Mouse (Mus musculus): ENCODE measurements around the gene Micu2. TPM values are rescaled to one million over a fixed set of nuclear protein-coding genes. Genes with fewer than 3 reads are reported as not detected.

The Micu2 gene
- total and polyA plus RNA-seq, 3 experiments = 61.3 to 173 (median 65.1) TPM

DNA sequence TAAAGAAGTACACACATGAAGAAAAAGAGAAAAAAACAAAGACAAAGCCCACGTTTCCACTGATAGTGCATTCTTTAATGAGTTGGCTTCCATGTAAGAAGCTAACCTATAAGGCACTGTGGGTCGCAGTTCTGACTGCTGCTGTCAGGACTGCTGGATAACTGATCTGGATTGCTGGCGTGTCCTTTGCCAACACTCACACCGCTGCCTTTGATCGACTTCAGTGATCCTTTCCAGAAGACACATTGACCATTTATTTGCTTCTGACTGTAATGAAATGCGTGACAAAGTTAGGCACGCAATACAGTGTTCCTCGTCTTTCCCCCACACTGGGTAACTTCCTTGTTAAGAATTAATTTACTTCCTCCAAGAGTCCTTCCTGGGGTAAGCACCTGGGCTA is 18.3 kb downstream of the Micu2 start:
- TF ChIP-seq BHLHE40 (IDR thresholded peaks at IDR 0.05; ENCODE audit: borderline replicate concordance, low read depth, low read length) (no peak), ELF1 (IDR thresholded peaks at IDR 0.05; ENCODE audit: low read depth, low read length) (no peak), UBTF (IDR thresholded peaks at IDR 0.05; ENCODE audit: borderline replicate concordance, insufficient read depth, low read depth, low read length) (no peak), JUND (IDR thresholded peaks at IDR 0.05; ENCODE audit: low read depth, low read length) (no peak), TBP (IDR thresholded peaks at IDR 0.05; ENCODE audit: low read depth, low read length) (no peak), GABPA (IDR thresholded peaks at IDR 0.05; ENCODE audit: low read depth, low read length) (no peak), E2F4 (IDR thresholded peaks at IDR 0.05; ENCODE audit: borderline replicate concordance, low read depth, low read length) (no peak), RAD21 (IDR thresholded peaks at IDR 0.05; ENCODE audit: low read depth, low read length) (no peak), POLR2A (IDR thresholded peaks at IDR 0.05; ENCODE audit: control insufficient read depth in 1 of 2, insufficient read depth in 1 of 2, low read depth in 1 of 2, low read length in 2 of 2, poor library complexity in 1 of 2) (no peak)
- Histone ChIP-seq H3K4me1 (ENCODE audit: control insufficient read depth in 1 of 2, insufficient read depth in 2 of 2, low read length in 2 of 2) (no peaks in the 10 kb centered on the region; a peak in 1 of 4 replicates), H3K79me2 (ENCODE audit: control insufficient read depth, insufficient read depth, low read length, poor library complexity) (no peaks in the 10 kb centered on the region), H3K9me3 (replicated peaks; ENCODE audit: insufficient read depth, low read length) (no peaks in the 10 kb centered on the region), H3K36me3 (ENCODE audit: control insufficient read depth in 1 of 2, insufficient read depth in 2 of 2, low read length in 2 of 2) (no peaks in the 10 kb centered on the region; a peak in 1 of 4 replicates), H3K9ac (ENCODE audit: control insufficient read depth, low read depth, low read length, poor library complexity, severe bottlenecking) (no peak overlapping the region), H3K4me3 (ENCODE audit: control insufficient read depth in 1 of 2, insufficient read depth in 1 of 2, low read depth in 2 of 2, low read length in 2 of 2) (no peak overlapping the region), H3K27ac (ENCODE audit: control insufficient read depth, low read depth, low read length) (no peak overlapping the region), H3K27me3 (ENCODE audit: control insufficient read depth in 1 of 2, insufficient read depth in 2 of 2, low read length in 2 of 2) (no peaks in the 10 kb centered on the region)
- DNase-seq (ENCODE audit: low read depth, low spot score) = no peak

DNA sequence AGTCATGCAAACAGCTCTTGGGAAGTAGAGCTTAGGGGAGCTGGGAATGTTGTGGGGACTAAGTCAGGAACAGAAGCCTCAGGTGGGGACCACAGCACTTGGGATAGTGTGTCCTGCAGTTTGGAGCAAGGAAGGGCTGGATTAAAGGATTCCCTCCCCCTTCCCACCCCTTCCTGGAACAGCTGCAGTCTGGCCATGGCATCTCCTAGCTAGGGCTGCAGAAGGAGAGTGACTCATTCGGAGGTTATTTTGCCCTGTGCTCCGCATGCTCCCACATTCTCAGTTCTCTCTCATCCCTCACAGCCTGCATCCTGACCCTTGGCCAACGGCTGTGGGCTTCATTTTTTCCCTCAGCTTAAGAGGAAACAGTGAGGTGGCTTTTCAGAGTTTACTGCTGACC is 18.9 kb downstream of the Micu2 start:
- Histone ChIP-seq H3K9me3 (replicated peaks; ENCODE audit: insufficient read depth, low read length) (no peaks in the 10 kb centered on the region), H3K36me3 (ENCODE audit: control insufficient read depth in 1 of 2, insufficient read depth in 2 of 2, low read length in 2 of 2) (no peaks in the 10 kb centered on the region; a peak in 2 of 4 replicates), H3K4me1 (ENCODE audit: control insufficient read depth in 1 of 2, insufficient read depth in 2 of 2, low read length in 2 of 2) (peaks cover 0 to 3% of the 10 kb centered on the region in 2 experiments; a peak in 1 of 4 replicates), H3K27ac (ENCODE audit: control insufficient read depth, low read depth, low read length) (no peak overlapping the region), H3K27me3 (ENCODE audit: control insufficient read depth in 1 of 2, insufficient read depth in 2 of 2, low read length in 2 of 2) (no peaks in the 10 kb centered on the region), H3K9ac (ENCODE audit: control insufficient read depth, low read depth, low read length, poor library complexity, severe bottlenecking) (no peak overlapping the region), H3K79me2 (ENCODE audit: control insufficient read depth, insufficient read depth, low read length, poor library complexity) (no peaks in the 10 kb centered on the region), H3K4me3 (ENCODE audit: control insufficient read depth in 1 of 2, insufficient read depth in 1 of 2, low read depth in 2 of 2, low read length in 2 of 2) (no peak overlapping the region)
- DNase-seq (ENCODE audit: low read depth, low spot score) = no peak
- no peak for TF ChIP-seq GATA1 (IDR thresholded peaks at IDR 0.05; ENCODE audit: low read depth, low read length)

DNA sequence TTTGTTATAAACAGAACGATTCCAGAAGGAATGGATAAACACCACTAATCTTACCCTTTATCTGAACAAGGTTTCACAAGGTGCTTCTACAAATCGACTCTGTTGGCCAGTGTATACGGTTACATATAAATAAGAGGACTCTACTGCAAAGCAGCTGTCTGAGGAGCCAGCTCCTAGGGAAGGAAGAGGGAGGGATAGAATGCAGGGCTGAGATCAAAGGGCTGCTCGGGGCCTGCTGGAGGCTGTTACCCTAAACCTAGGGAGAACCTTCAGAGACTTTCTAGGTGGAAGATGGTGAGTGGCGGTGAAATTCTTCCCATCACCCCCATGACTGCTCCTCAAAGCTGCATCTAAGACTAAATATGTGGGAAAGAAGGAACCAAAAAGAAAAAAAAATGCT is 20.9 kb downstream of the Micu2 start:
- H3K79me2 ChIP-seq (ENCODE audit: control insufficient read depth, insufficient read depth, low read length, poor library complexity) = no peaks in the 10 kb centered on the region
- no peak overlapping the region for H3K9ac ChIP-seq (ENCODE audit: control insufficient read depth, low read depth, low read length, poor library complexity, severe bottlenecking)
- H3K4me1 ChIP-seq (ENCODE audit: control insufficient read depth in 1 of 2, insufficient read depth in 2 of 2, low read length in 2 of 2) = peaks cover 0 to 7% of the 10 kb centered on the region in 2 experiments; a peak in 1 of 4 replicates
- H3K9me3 ChIP-seq (replicated peaks; ENCODE audit: insufficient read depth, low read length) = no peaks in the 10 kb centered on the region
- TF ChIP-seq MYB (IDR thresholded peaks at IDR 0.05; ENCODE audit: low read depth, low read length) (no peak), ETS1 (IDR thresholded peaks at IDR 0.05; ENCODE audit: low read depth, low read length) (no peak), ZNF384 (IDR thresholded peaks at IDR 0.05; ENCODE audit: low read depth, low read length) (no peak), SMC3 (IDR thresholded peaks at IDR 0.05; ENCODE audit: low read depth, low read length) (no peak), MEF2A (IDR thresholded peaks at IDR 0.05; ENCODE audit: extremely low read depth, insufficient replicate concordance, low read depth, low read length, poor library complexity, severe bottlenecking) (no peak), MXI1 (IDR thresholded peaks at IDR 0.05; ENCODE audit: low read depth, low read length) (no peak)
- no peak overlapping the region for H3K4me3 ChIP-seq (ENCODE audit: control insufficient read depth in 1 of 2, insufficient read depth in 1 of 2, low read depth in 2 of 2, low read length in 2 of 2)
- no peaks in the 10 kb centered on the region; a peak in 2 of 4 replicates for H3K36me3 ChIP-seq (ENCODE audit: control insufficient read depth in 1 of 2, insufficient read depth in 2 of 2, low read length in 2 of 2)
- H3K27ac ChIP-seq (ENCODE audit: control insufficient read depth, low read depth, low read length) = no peak overlapping the region
- H3K27me3 ChIP-seq (ENCODE audit: control insufficient read depth in 1 of 2, insufficient read depth in 2 of 2, low read length in 2 of 2) = no peaks in the 10 kb centered on the region
- no peak for DNase-seq (ENCODE audit: low read depth, low spot score)
